Mouse (Mus musculus) megakaryocyte, embryonic 14.5 days (primary cell): ENCODE results near the gene Dis3l2.

Experiments
- FLI1 ChIP-seq: IDR thresholded peaks from 2 replicates; pipeline ENCODE4 v1.6.1; 2012; ENCODE audit warnings: low read length, inconsistent platforms, mixed read lengths
- GATA1 ChIP-seq: IDR thresholded peaks from 3 replicates; pipeline ENCODE4 v1.6.1; 2012; ENCODE audit warnings: mixed read lengths, low read length, inconsistent platforms, borderline replicate concordance

DNA sequence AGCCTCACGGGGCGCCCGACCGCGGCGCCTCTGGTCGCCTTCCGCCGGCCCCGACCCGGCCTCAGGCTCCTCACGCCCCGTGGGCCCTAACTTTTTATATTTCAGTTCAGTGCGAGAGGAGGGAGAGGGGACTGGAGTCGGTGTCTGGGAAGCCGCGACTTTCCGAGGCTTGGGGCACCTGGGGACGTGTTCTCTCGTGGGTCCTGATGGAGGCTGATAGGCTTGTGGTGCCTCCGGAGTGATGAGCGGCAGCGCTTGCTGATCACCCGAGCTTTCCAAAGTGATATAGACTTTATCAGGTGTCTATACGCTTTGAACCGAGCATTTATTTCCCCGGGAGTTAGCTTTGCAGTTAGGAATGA lies 338 bp downstream of the Dis3l2 start:
- TF ChIP-seq GATA1 (no peak), FLI1 (no peak)
